Mouse (Mus musculus): ENCODE measurements at regions not wholly inside any gene's neighbourhood (a gene's known extent, or its start where the extent isn't known, plus 50 kb on each side); places are given as distances from the start of the nearest gene placed in this dataset.

- H3K36me3 ChIP-seq (ENCODE audit: control insufficient read depth, insufficient read depth, low read length), result no peaks in the 10 kb centered on the region
- H3K4me2 ChIP-seq (ENCODE audit: low read depth, low read length), result no peak overlapping the region
- H3K4me1 ChIP-seq (ENCODE audit: control insufficient read depth, insufficient read depth, low read length), result no peaks in the 10 kb centered on the region
- ATAC-seq (ENCODE audit: low read depth) (no peak), DNase-seq (ENCODE audit: low spot score) (no peak)
- H3K4me3 ChIP-seq (ENCODE audit: low read depth, low read length), result no peak overlapping the region
- H3K27me3 ChIP-seq (replicated peaks; ENCODE audit: control insufficient read depth, insufficient read depth, low read length), result no peaks in the 10 kb centered on the region
- no peak overlapping the region for H3K27ac ChIP-seq (replicated peaks; ENCODE audit: low read depth, low read length)
- no peaks in the 10 kb centered on the region for H3K9me3 ChIP-seq (ENCODE audit: control insufficient read depth, low read length)
- 19% methylated on average over 2 of the region's 2 CpGs for WGBS
- no peak overlapping the region for H3K9ac ChIP-seq (ENCODE audit: low read depth, low read length)
Observed at GRCm38 (mm10) chr16:46625807-46626206, 127.5 kb upstream of the Nectin3 start.

GRCm38 (mm10) chr16:46623246-46623645 is 124.9 kb upstream of the Nectin3 start:
- Histone ChIP-seq H3K4me1 (ENCODE audit: control insufficient read depth, insufficient read depth, low read length) (no peaks in the 10 kb centered on the region), H3K27me3 (replicated peaks; ENCODE audit: control insufficient read depth, insufficient read depth, low read length) (no peaks in the 10 kb centered on the region), H3K27ac (replicated peaks; ENCODE audit: low read depth, low read length) (no peak overlapping the region), H3K4me2 (ENCODE audit: low read depth, low read length) (no peak overlapping the region), H3K4me3 (ENCODE audit: low read depth, low read length) (no peak overlapping the region), H3K9ac (ENCODE audit: low read depth, low read length) (no peak overlapping the region), H3K36me3 (ENCODE audit: control insufficient read depth, insufficient read depth, low read length) (no peaks in the 10 kb centered on the region), H3K9me3 (ENCODE audit: control insufficient read depth, low read length) (no peaks in the 10 kb centered on the region)
- DNase-seq (ENCODE audit: low spot score), result no peak
- ATAC-seq (ENCODE audit: low read depth), result no peak
- 88% methylated on average over 1 of the region's 1 CpGs for WGBS

DNA sequence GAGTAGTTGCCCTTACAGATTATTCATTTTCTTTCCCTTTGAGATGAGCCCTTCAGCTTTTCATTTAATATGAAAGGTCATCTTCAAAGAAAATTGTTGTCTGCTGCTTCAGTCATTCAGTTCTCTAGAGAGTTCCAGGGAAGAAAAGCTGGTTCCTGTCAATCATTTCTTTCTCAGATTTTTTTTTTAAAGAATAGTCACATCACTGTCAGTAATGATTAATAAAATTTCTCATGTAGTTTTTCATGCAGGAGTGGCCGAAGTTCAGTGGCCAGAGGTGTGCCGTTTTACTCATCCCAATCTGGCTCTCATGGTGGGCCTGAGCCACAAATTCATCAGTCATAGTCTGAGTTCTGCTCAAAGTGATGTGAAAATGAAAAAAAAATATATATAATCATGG is 121.5 kb upstream of the Nectin3 start:
- ATAC-seq (ENCODE audit: low read depth) (no peak), DNase-seq (ENCODE audit: low spot score) (no peak)
- WGBS, result 82% methylated on average over 2 of the region's 2 CpGs
- no peaks in the 10 kb centered on the region for H3K36me3 ChIP-seq (ENCODE audit: control insufficient read depth, insufficient read depth, low read length)
- no peaks in the 10 kb centered on the region for H3K27me3 ChIP-seq (replicated peaks; ENCODE audit: control insufficient read depth, insufficient read depth, low read length)
- H3K4me2 ChIP-seq (ENCODE audit: low read depth, low read length), result no peak overlapping the region
- no peak overlapping the region for H3K9ac ChIP-seq (ENCODE audit: low read depth, low read length)
- H3K27ac ChIP-seq (replicated peaks; ENCODE audit: low read depth, low read length), result no peak overlapping the region
- no peaks in the 10 kb centered on the region for H3K9me3 ChIP-seq (ENCODE audit: control insufficient read depth, low read length)
- no peaks in the 10 kb centered on the region for H3K4me1 ChIP-seq (ENCODE audit: control insufficient read depth, insufficient read depth, low read length)
- H3K4me3 ChIP-seq (ENCODE audit: low read depth, low read length), result no peak overlapping the region

GRCm38 (mm10) chr16:46617544-46618335 is 119.4 kb upstream of the Nectin3 start:
- Histone ChIP-seq H3K9me3 (ENCODE audit: control insufficient read depth, low read length) (no peaks in the 10 kb centered on the region), H3K36me3 (ENCODE audit: control insufficient read depth, insufficient read depth, low read length) (no peaks in the 10 kb centered on the region), H3K27ac (replicated peaks; ENCODE audit: low read depth, low read length) (no peak overlapping the region), H3K4me2 (ENCODE audit: low read depth, low read length) (no peak overlapping the region), H3K4me3 (ENCODE audit: low read depth, low read length) (no peak overlapping the region), H3K27me3 (replicated peaks; ENCODE audit: control insufficient read depth, insufficient read depth, low read length) (no peaks in the 10 kb centered on the region), H3K9ac (ENCODE audit: low read depth, low read length) (no peak overlapping the region), H3K4me1 (ENCODE audit: control insufficient read depth, insufficient read depth, low read length) (no peaks in the 10 kb centered on the region)
- peak; percentile 70; the same call in 1 of the 2 replicates for ATAC-seq (ENCODE audit: low read depth)
- DNase-seq (ENCODE audit: low spot score), result peak; percentile 84
- WGBS, result 57% methylated on average over 13 of the region's 13 CpGs

DNA sequence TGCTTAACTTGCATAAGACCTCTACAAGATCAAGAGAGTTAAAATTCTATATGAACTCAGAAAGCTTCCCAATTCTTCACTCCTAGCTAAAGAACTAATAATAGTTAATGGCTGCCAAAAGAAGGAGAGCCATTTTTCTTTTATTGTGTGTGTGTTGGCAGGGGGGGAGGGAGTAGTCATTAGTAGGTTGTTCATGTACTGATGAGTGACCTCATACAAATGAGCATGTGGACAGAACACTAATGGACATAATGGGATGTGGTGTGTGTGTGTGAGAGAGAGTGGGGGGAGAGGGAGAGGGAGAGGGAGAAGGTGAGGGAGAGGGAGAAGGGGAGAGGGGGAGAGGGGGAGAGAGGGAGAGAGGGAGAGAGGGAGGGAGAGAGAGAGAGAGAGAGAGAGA is 118.3 kb upstream of the Nectin3 start:
- ATAC-seq (ENCODE audit: low read depth), result no peak
- H3K27ac ChIP-seq (replicated peaks; ENCODE audit: low read depth, low read length), result no peak overlapping the region
- H3K27me3 ChIP-seq (replicated peaks; ENCODE audit: control insufficient read depth, insufficient read depth, low read length), result no peaks in the 10 kb centered on the region
- H3K4me2 ChIP-seq (ENCODE audit: low read depth, low read length), result no peak overlapping the region
- no peaks in the 10 kb centered on the region for H3K4me1 ChIP-seq (ENCODE audit: control insufficient read depth, insufficient read depth, low read length)
- no peaks in the 10 kb centered on the region for H3K9me3 ChIP-seq (ENCODE audit: control insufficient read depth, low read length)
- no peak overlapping the region for H3K4me3 ChIP-seq (ENCODE audit: low read depth, low read length)
- H3K9ac ChIP-seq (ENCODE audit: low read depth, low read length), result no peak overlapping the region
- no peak for DNase-seq (ENCODE audit: low spot score)
- H3K36me3 ChIP-seq (ENCODE audit: control insufficient read depth, insufficient read depth, low read length), result no peaks in the 10 kb centered on the region

- no peak overlapping the region for H3K9ac ChIP-seq (ENCODE audit: low read depth, low read length)
- H3K4me1 ChIP-seq (ENCODE audit: control insufficient read depth, insufficient read depth, low read length), result no peaks in the 10 kb centered on the region
- H3K27me3 ChIP-seq (replicated peaks; ENCODE audit: control insufficient read depth, insufficient read depth, low read length), result no peaks in the 10 kb centered on the region
- no peaks in the 10 kb centered on the region for H3K36me3 ChIP-seq (ENCODE audit: control insufficient read depth, insufficient read depth, low read length)
- H3K9me3 ChIP-seq (ENCODE audit: control insufficient read depth, low read length), result no peaks in the 10 kb centered on the region
- peak; percentile 63; the same call in 1 of the 2 replicates for ATAC-seq (ENCODE audit: low read depth)
- no peak for DNase-seq (ENCODE audit: low spot score)
- H3K4me2 ChIP-seq (ENCODE audit: low read depth, low read length), result no peak overlapping the region
- no peak overlapping the region for H3K27ac ChIP-seq (replicated peaks; ENCODE audit: low read depth, low read length)
- no peak overlapping the region for H3K4me3 ChIP-seq (ENCODE audit: low read depth, low read length)
- 76% methylated on average over 5 of the region's 5 CpGs for WGBS
Observed at GRCm38 (mm10) chr16:46613062-46613818, 114.9 kb upstream of the Nectin3 start.

- Histone ChIP-seq H3K4me3 (ENCODE audit: low read depth, low read length) (no peak overlapping the region), H3K27me3 (replicated peaks; ENCODE audit: control insufficient read depth, insufficient read depth, low read length) (no peaks in the 10 kb centered on the region), H3K9me3 (ENCODE audit: control insufficient read depth, low read length) (no peaks in the 10 kb centered on the region), H3K36me3 (ENCODE audit: control insufficient read depth, insufficient read depth, low read length) (no peaks in the 10 kb centered on the region), H3K4me2 (ENCODE audit: low read depth, low read length) (no peak overlapping the region), H3K9ac (ENCODE audit: low read depth, low read length) (no peak overlapping the region), H3K4me1 (ENCODE audit: control insufficient read depth, insufficient read depth, low read length) (no peaks in the 10 kb centered on the region), H3K27ac (replicated peaks; ENCODE audit: low read depth, low read length) (no peak overlapping the region)
- ATAC-seq (ENCODE audit: low read depth), result no peak
- no peak for DNase-seq (ENCODE audit: low spot score)
Observed at GRCm38 (mm10) chr16:46605879-46606203, 107.5 kb upstream of the Nectin3 start.

- no peaks in the 10 kb centered on the region for H3K27me3 ChIP-seq (replicated peaks; ENCODE audit: control insufficient read depth, insufficient read depth, low read length)
- DNase-seq (ENCODE audit: low spot score) (no peak), ATAC-seq (ENCODE audit: low read depth) (no peak)
- H3K4me2 ChIP-seq (ENCODE audit: low read depth, low read length), result no peak overlapping the region
- H3K9me3 ChIP-seq (ENCODE audit: control insufficient read depth, low read length), result no peaks in the 10 kb centered on the region
- 55% methylated on average over 11 of the region's 11 CpGs for WGBS
- no peak overlapping the region for H3K4me3 ChIP-seq (ENCODE audit: low read depth, low read length)
- no peaks in the 10 kb centered on the region for H3K36me3 ChIP-seq (ENCODE audit: control insufficient read depth, insufficient read depth, low read length)
- H3K27ac ChIP-seq (replicated peaks; ENCODE audit: low read depth, low read length), result no peak overlapping the region
- H3K4me1 ChIP-seq (ENCODE audit: control insufficient read depth, insufficient read depth, low read length), result no peaks in the 10 kb centered on the region
- no peak overlapping the region for H3K9ac ChIP-seq (ENCODE audit: low read depth, low read length)
Observed at GRCm38 (mm10) chr16:46605001-46605878, 106.9 kb upstream of the Nectin3 start.

Measured in embryonic facial prominence, embryonic 14.5 days (tissue).